Mouse (Mus musculus) MEL (cell line): ENCODE data around the gene Fndc3b.

Source experiments
- CTCF ChIP-seq, 3 experiments: IDR thresholded peaks in 2 of 3; conservative IDR thresholded peaks in 1 of 3; 2 replicates each; pipeline ENCODE4 v1.5.1; 2011 to 2012; ENCODE audit warnings: low read length in 3 of 3, low read depth in 2 of 3, mild to moderate bottlenecking in 2 of 3, improper control_type of control experiment in 1 of 3, inconsistent platforms in 1 of 3, mixed read lengths in 1 of 3, moderate library complexity in 1 of 3; ENCODE audit not compliant: control insufficient read depth in 1 of 3, insufficient read depth in 1 of 3, poor library complexity in 1 of 3, severe bottlenecking in 1 of 3
- EP300 ChIP-seq, 2 experiments: IDR thresholded peaks; 2 replicates each; pipeline ENCODE4 v1.6.1; 2011; ENCODE audit warnings: improper control_type of control experiment in 2 of 2, low read length in 2 of 2, low read depth in 1 of 2, mild to moderate bottlenecking in 1 of 2
- GABPA ChIP-seq: IDR thresholded peaks from 2 replicates; pipeline ENCODE4 v1.6.1; 2012; ENCODE audit warnings: low read depth, mild to moderate bottlenecking, inconsistent platforms, low read length, improper control_type of control experiment, moderate library complexity
- GATA1 ChIP-seq: IDR thresholded peaks from 2 replicates; pipeline ENCODE4 v1.6.1; 2011; ENCODE audit warnings: low read depth, low read length, improper control_type of control experiment
- JUND ChIP-seq: IDR thresholded peaks from 2 replicates; pipeline ENCODE4 v1.6.1; 2011; ENCODE audit warnings: low read depth, mild to moderate bottlenecking, improper control_type of control experiment, low read length
- MAX ChIP-seq: IDR thresholded peaks from 2 replicates; pipeline ENCODE4 v1.6.1; 2011; ENCODE audit warnings: low read length, improper control_type of control experiment
- MAZ ChIP-seq: IDR thresholded peaks from 2 replicates; pipeline ENCODE4 v1.6.1; 2012; ENCODE audit warnings: low read depth, mild to moderate bottlenecking, inconsistent platforms, low read length, improper control_type of control experiment
- MYC ChIP-seq: IDR thresholded peaks from 2 replicates; pipeline ENCODE4 v1.6.1; 2011; ENCODE audit warnings: low read depth, mild to moderate bottlenecking, low read length, improper control_type of control experiment, moderate library complexity
- NELFE ChIP-seq: IDR thresholded peaks from 2 replicates; pipeline ENCODE4 v1.6.1; 2011; ENCODE audit warnings: low read depth, low read length, improper control_type of control experiment
- POLR2A ChIP-seq, 2 experiments: IDR thresholded peaks; 2 replicates each; pipeline ENCODE4 v1.6.1; 2011 to 2012; ENCODE audit warnings: low read length in 2 of 2, mild to moderate bottlenecking in 2 of 2, control low read depth in 1 of 2, improper control_type of control experiment in 1 of 2, low read depth in 1 of 2, moderate library complexity in 1 of 2; ENCODE audit not compliant: control insufficient read depth in 1 of 2, insufficient read depth in 1 of 2, poor library complexity in 1 of 2
- POLR2AphosphoS2 ChIP-seq: IDR thresholded peaks from 2 replicates; pipeline ENCODE4 v1.6.1; 2011; ENCODE audit warnings: low read length, improper control_type of control experiment
- RCOR1 ChIP-seq: IDR thresholded peaks from 2 replicates; pipeline ENCODE4 v1.6.1; 2012; ENCODE audit warnings: low read depth, mild to moderate bottlenecking, inconsistent platforms, low read length, improper control_type of control experiment
- ZKSCAN1 ChIP-seq: IDR thresholded peaks from 2 replicates; pipeline ENCODE4 v1.6.1; 2012; ENCODE audit warnings: low read depth, mild to moderate bottlenecking, inconsistent platforms, low read length, improper control_type of control experiment, moderate library complexity
- ZNF384 ChIP-seq: IDR thresholded peaks from 2 replicates; pipeline ENCODE4 v1.6.1; 2012; ENCODE audit warnings: low read depth, mild to moderate bottlenecking, inconsistent platforms, low read length, improper control_type of control experiment

DNA sequence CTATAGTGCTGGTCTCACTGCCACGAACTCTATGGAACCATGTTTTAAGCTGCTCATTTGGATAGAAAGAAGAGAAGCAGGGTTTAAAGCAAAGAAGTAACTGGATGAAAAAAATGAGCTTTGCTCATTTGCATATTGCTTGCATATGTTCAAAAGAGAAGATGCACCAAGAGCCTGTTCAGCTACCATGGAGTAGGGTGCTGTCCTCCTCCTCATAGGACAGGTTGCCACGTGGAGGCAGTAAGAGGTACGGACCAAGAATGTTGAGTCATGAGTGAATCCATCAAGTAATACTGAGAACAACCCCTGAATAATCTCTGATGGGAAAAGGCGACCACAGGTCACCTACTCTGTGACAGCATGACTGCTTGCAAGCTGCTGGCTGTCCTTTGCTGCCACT lies 226.0 kb downstream of the Fndc3b start:
- TF ChIP-seq CTCF (IDR thresholded peaks at IDR 0.05 in 2 of 3, conservative IDR thresholded peaks at IDR 0.05 in 1 of 3; ENCODE audit: control insufficient read depth in 1 of 3, insufficient read depth in 1 of 3, low read depth in 2 of 3, low read length in 3 of 3, poor library complexity in 1 of 3, severe bottlenecking in 1 of 3) = no peak
- no peak for TF ChIP-seq POLR2AphosphoS2
- TF ChIP-seq MYC = no peak
- no peak for TF ChIP-seq MAZ
- TF ChIP-seq POLR2A (IDR thresholded peaks at IDR 0.05; ENCODE audit: control insufficient read depth in 1 of 2, insufficient read depth in 1 of 2, low read depth in 1 of 2, low read length in 2 of 2, poor library complexity in 1 of 2) = no peak
- no peak for TF ChIP-seq NELFE
- TF ChIP-seq JUND = no peak
- no peak for TF ChIP-seq GABPA
- TF ChIP-seq GATA1 = no peak
- TF ChIP-seq RCOR1 = no peak
- no peak for TF ChIP-seq ZKSCAN1
- no peak for TF ChIP-seq ZNF384
- TF ChIP-seq MAX = no peak
- TF ChIP-seq EP300 (IDR thresholded peaks at IDR 0.05; ENCODE audit: low read depth in 1 of 2, low read length in 2 of 2) = no peak
